Mouse (Mus musculus): Measurements from ENCODE around the gene Foxp1. TPM values are rescaled to one million over a fixed set of nuclear protein-coding genes. Genes with fewer than 3 reads are reported as not detected.

Gene Foxp1
- polyA plus RNA-seq, 1 experiment from 2014 or later: 110 TPM

GRCm38 (mm10) chr6:99325881-99326280 is 196.6 kb downstream of the Foxp1 start:
- Histone ChIP-seq H3K4me2 (no peak overlapping the region), H3K4me1 (ENCODE audit: control insufficient read depth, insufficient read depth, low read length) (no peaks in the 10 kb centered on the region), H3K36me3 (ENCODE audit: control insufficient read depth, insufficient read depth, low read length) (no peaks in the 10 kb centered on the region), H3K4me3 (ENCODE audit: low read depth, low read length) (no peak overlapping the region), H3K9ac (ENCODE audit: low read depth, low read length) (no peak overlapping the region), H3K27ac (ENCODE audit: low read depth, low read length) (no peak overlapping the region), H3K27me3 (ENCODE audit: control insufficient read depth, insufficient read depth, low read length) (no peaks in the 10 kb centered on the region), H3K9me3 (replicated peaks; ENCODE audit: control insufficient read depth, low read length) (no peaks in the 10 kb centered on the region)
- 84% methylated on average over 2 of the region's 2 CpGs for WGBS (ENCODE audit: insufficient replicate concordance)
- no peak for ATAC-seq (replicated peaks; ENCODE audit: insufficient number of reproducible peaks, low FRiP score, low TSS enrichment)

- H3K4me1 ChIP-seq (ENCODE audit: control insufficient read depth, insufficient read depth, low read length): 0 out of 2 replicates have a peak, but pooled peaks cover under 1% of the 10 kb centered on the region
- no peak overlapping the region for H3K27ac ChIP-seq (ENCODE audit: low read depth, low read length)
- no peak for ATAC-seq (replicated peaks; ENCODE audit: insufficient number of reproducible peaks, low FRiP score, low TSS enrichment)
- no peaks in the 10 kb centered on the region for H3K9me3 ChIP-seq (replicated peaks; ENCODE audit: control insufficient read depth, low read length)
- H3K27me3 ChIP-seq (ENCODE audit: control insufficient read depth, insufficient read depth, low read length): no peaks in the 10 kb centered on the region
- 79% methylated on average over 5 of the region's 5 CpGs for WGBS (ENCODE audit: insufficient replicate concordance)
- no peak overlapping the region for H3K4me3 ChIP-seq (ENCODE audit: low read depth, low read length)
- no peak overlapping the region for H3K9ac ChIP-seq (ENCODE audit: low read depth, low read length)
- no peaks in the 10 kb centered on the region for H3K36me3 ChIP-seq (ENCODE audit: control insufficient read depth, insufficient read depth, low read length)
- no peak overlapping the region for H3K4me2 ChIP-seq
Measured at GRCm38 (mm10) chr6:99325461-99325860, 197.1 kb downstream of the Foxp1 start.

- H3K4me3 ChIP-seq (ENCODE audit: low read depth, low read length): no peak overlapping the region
- H3K27ac ChIP-seq (ENCODE audit: low read depth, low read length): no peak overlapping the region
- no peak for ATAC-seq (replicated peaks; ENCODE audit: insufficient number of reproducible peaks, low FRiP score, low TSS enrichment)
- no peak overlapping the region for H3K4me2 ChIP-seq
- no peak overlapping the region for H3K9ac ChIP-seq (ENCODE audit: low read depth, low read length)
- H3K4me1 ChIP-seq (ENCODE audit: control insufficient read depth, insufficient read depth, low read length): 0 out of 2 replicates have a peak, but pooled peaks cover 5% of the 10 kb centered on the region
- no peaks in the 10 kb centered on the region for H3K36me3 ChIP-seq (ENCODE audit: control insufficient read depth, insufficient read depth, low read length)
- WGBS (ENCODE audit: insufficient replicate concordance): 71% methylated on average over 8 of the region's 8 CpGs
- no peaks in the 10 kb centered on the region for H3K9me3 ChIP-seq (replicated peaks; ENCODE audit: control insufficient read depth, low read length)
- no peaks in the 10 kb centered on the region for H3K27me3 ChIP-seq (ENCODE audit: control insufficient read depth, insufficient read depth, low read length)
Measured at GRCm38 (mm10) chr6:99322132-99322904, 200.2 kb downstream of the Foxp1 start.

DNA sequence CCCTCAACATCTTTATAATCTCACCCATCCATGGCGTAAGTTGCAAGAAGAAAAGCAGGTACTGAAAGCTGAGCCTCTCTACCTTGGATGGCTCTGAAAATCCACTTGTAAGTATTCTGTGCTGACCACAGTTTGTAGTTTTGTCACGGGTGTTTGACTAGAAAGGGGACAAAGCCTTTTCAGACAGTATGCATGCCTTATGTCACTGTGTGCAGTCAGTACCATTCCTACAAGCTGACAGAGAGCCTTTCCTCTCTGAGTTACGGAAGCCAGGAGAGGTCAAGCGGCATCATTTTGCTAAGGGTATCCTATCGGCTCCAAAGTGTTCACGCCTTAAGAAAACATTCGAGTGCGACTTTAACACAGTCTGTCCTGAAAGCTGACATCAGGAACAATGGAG is 202.1 kb downstream of the Foxp1 start:
- Histone ChIP-seq H3K4me3 (ENCODE audit: low read depth, low read length) (no peak overlapping the region), H3K36me3 (ENCODE audit: control insufficient read depth, insufficient read depth, low read length) (no peaks in the 10 kb centered on the region), H3K4me2 (no peak overlapping the region), H3K9ac (ENCODE audit: low read depth, low read length) (no peak overlapping the region), H3K9me3 (replicated peaks; ENCODE audit: control insufficient read depth, low read length) (no peaks in the 10 kb centered on the region), H3K27me3 (ENCODE audit: control insufficient read depth, insufficient read depth, low read length) (no peaks in the 10 kb centered on the region), H3K27ac (ENCODE audit: low read depth, low read length) (no peak overlapping the region), H3K4me1 (ENCODE audit: control insufficient read depth, insufficient read depth, low read length) (0 out of 2 replicates have a peak, but pooled peaks cover 7% of the 10 kb centered on the region)
- ATAC-seq (replicated peaks; ENCODE audit: insufficient number of reproducible peaks, low FRiP score, low TSS enrichment): no peak
- WGBS (ENCODE audit: insufficient replicate concordance): 61% methylated on average over 8 of the region's 8 CpGs

DNA sequence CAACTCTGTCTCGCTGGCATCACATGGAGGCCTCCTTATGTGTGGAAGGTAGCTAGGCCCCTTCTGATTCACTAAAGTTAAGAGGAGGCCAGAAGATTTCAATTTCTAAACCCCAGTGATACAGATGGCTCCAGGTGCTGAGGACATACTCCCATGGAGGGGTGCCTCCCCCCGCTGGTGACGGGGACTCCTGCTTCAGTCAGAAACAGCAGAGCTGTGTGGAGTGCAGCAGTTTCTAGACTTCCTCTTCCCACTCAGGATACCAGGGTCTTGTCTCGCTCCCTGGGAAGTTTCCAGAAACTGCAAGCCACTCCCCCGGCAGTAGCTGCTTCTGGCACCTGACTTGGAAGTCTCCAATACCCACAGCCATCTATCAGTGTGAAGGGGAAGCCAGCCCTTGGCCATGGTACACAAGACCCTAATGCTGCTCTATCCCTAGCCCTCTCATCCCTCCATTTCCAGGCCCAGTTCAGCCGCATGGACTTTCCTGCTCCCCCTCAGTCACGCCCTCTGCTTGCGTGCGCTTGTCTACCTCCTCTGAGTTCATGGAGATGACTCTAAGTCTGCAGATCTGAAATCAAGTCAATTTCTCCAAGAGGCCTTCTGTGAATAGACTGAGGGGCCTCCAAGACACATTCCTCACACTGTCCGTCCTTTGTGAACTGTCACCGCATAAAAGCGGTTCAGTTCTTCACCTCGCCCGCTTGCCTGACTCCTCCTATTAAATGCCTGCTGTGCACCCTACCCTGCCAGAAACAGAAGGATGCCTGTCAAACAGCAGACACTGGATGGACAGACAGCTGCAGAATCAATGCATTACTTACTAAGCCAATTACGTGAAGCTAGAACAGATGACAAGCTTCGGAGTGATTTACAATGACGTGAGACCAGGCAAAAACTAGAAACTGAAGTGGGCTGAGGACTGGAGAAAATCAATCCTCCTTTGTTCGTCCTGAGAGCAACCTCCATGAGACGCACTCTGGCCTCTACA is 202.8 kb downstream of the Foxp1 start:
- Histone ChIP-seq H3K9ac (ENCODE audit: low read depth, low read length) (no peak overlapping the region), H3K36me3 (ENCODE audit: control insufficient read depth, insufficient read depth, low read length) (no peaks in the 10 kb centered on the region), H3K4me2 (no peak overlapping the region), H3K4me1 (ENCODE audit: control insufficient read depth, insufficient read depth, low read length) (0 out of 2 replicates have a peak, but pooled peaks cover 7% of the 10 kb centered on the region), H3K4me3 (ENCODE audit: low read depth, low read length) (no peak overlapping the region), H3K9me3 (replicated peaks; ENCODE audit: control insufficient read depth, low read length) (no peaks in the 10 kb centered on the region), H3K27ac (ENCODE audit: low read depth, low read length) (no peak overlapping the region), H3K27me3 (ENCODE audit: control insufficient read depth, insufficient read depth, low read length) (no peaks in the 10 kb centered on the region)
- no peak for ATAC-seq (replicated peaks; ENCODE audit: insufficient number of reproducible peaks, low FRiP score, low TSS enrichment)
- WGBS (ENCODE audit: insufficient replicate concordance): 79% methylated on average over 19 of the region's 19 CpGs

- Histone ChIP-seq H3K27ac (ENCODE audit: low read depth, low read length) (no peak overlapping the region), H3K4me2 (no peak overlapping the region), H3K9me3 (replicated peaks; ENCODE audit: control insufficient read depth, low read length) (no peaks in the 10 kb centered on the region), H3K4me3 (ENCODE audit: low read depth, low read length) (no peak overlapping the region), H3K9ac (ENCODE audit: low read depth, low read length) (no peak overlapping the region), H3K4me1 (ENCODE audit: control insufficient read depth, insufficient read depth, low read length) (0 out of 2 replicates have a peak, but pooled peaks cover 6% of the 10 kb centered on the region), H3K36me3 (ENCODE audit: control insufficient read depth, insufficient read depth, low read length) (no peaks in the 10 kb centered on the region), H3K27me3 (ENCODE audit: control insufficient read depth, insufficient read depth, low read length) (no peaks in the 10 kb centered on the region)
- WGBS (ENCODE audit: insufficient replicate concordance): 48% methylated on average over 3 of the region's 3 CpGs
- no peak for ATAC-seq (replicated peaks; ENCODE audit: insufficient number of reproducible peaks, low FRiP score, low TSS enrichment)
Measured at GRCm38 (mm10) chr6:99314746-99315145, 207.8 kb downstream of the Foxp1 start.

DNA sequence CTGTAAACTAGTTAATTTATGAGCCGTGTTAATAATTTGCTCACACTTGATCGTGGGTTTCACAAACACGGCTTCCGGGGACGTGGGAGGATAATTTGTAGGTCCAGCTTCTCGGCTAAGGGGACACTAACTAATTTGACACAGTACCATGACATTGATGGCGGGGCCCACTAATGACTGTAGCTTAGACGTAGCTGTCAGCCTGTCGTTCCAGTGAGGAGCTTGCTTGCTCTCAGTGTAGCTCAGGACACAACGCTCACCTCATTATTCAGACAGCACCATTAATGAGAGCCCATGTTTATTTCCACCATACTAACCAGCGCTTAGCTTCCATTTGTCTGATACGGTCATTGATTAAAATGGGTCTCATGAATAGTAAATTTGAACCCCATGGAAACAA is 212.0 kb downstream of the Foxp1 start:
- ATAC-seq (replicated peaks; ENCODE audit: insufficient number of reproducible peaks, low FRiP score, low TSS enrichment): no peak
- Histone ChIP-seq H3K27ac (ENCODE audit: low read depth, low read length) (no peak overlapping the region), H3K4me1 (ENCODE audit: control insufficient read depth, insufficient read depth, low read length) (0 out of 2 replicates have a peak, but pooled peaks cover 3% of the 10 kb centered on the region), H3K36me3 (ENCODE audit: control insufficient read depth, insufficient read depth, low read length) (no peaks in the 10 kb centered on the region), H3K4me2 (no peak overlapping the region), H3K9ac (ENCODE audit: low read depth, low read length) (no peak overlapping the region), H3K9me3 (replicated peaks; ENCODE audit: control insufficient read depth, low read length) (no peaks in the 10 kb centered on the region), H3K27me3 (ENCODE audit: control insufficient read depth, insufficient read depth, low read length) (no peaks in the 10 kb centered on the region), H3K4me3 (ENCODE audit: low read depth, low read length) (no peak overlapping the region)
- 86% methylated on average over 12 of the region's 12 CpGs for WGBS (ENCODE audit: insufficient replicate concordance)

GRCm38 (mm10) chr6:99310171-99310500 is 212.4 kb downstream of the Foxp1 start:
- Histone ChIP-seq H3K36me3 (ENCODE audit: control insufficient read depth, insufficient read depth, low read length) (no peaks in the 10 kb centered on the region), H3K27me3 (ENCODE audit: control insufficient read depth, insufficient read depth, low read length) (no peaks in the 10 kb centered on the region), H3K4me3 (ENCODE audit: low read depth, low read length) (no peak overlapping the region), H3K9me3 (replicated peaks; ENCODE audit: control insufficient read depth, low read length) (no peaks in the 10 kb centered on the region), H3K4me2 (no peak overlapping the region), H3K27ac (ENCODE audit: low read depth, low read length) (no peak overlapping the region), H3K4me1 (ENCODE audit: control insufficient read depth, insufficient read depth, low read length) (0 out of 2 replicates have a peak, but pooled peaks cover 3% of the 10 kb centered on the region), H3K9ac (ENCODE audit: low read depth, low read length) (no peak overlapping the region)
- ATAC-seq (replicated peaks; ENCODE audit: insufficient number of reproducible peaks, low FRiP score, low TSS enrichment): no peak
- WGBS (ENCODE audit: insufficient replicate concordance): 84% methylated on average over 3 of the region's 3 CpGs
